In genomic region chr7:45645591-45645971, GRCm38 (mm10) we compare ENCODE assay signal across 42 mouse cellular contexts. TPM values are rescaled to one million over a fixed set of nuclear protein-coding genes. Genes with fewer than 3 reads are reported as not detected.
"Had no signal": no experiment of that assay in that cellular context is flagged by ENCODE, and none has a peak within 500 bp of the region (broad histone marks: within the 10 kb centered on the region; RNA-seq: fewer than 3 reads in every experiment).

No protein-coding gene starts in this region.

- H3K4me3 ChIP-seq: heart, embryonic 12.5 days; heart, embryonic 13.5 days; heart, embryonic 15.5 days; hindbrain, embryonic 12.5 days; layer of hippocampus, adult 2 months had no signal

- H3K9me3 ChIP-seq: heart, embryonic 12.5 days; heart, embryonic 13.5 days; heart, embryonic 15.5 days; hindbrain, embryonic 10.5 days; hindbrain, embryonic 12.5 days; hindbrain, embryonic 13.5 days; hindbrain, embryonic 15.5 days; intestine, embryonic 15.5 days; kidney, embryonic 15.5 days had no signal

- H3K4me2 ChIP-seq: heart, embryonic 12.5 days; heart, embryonic 15.5 days; kidney, embryonic 15.5 days had no signal

- DNase-seq: heart, postnatal 10 days; heart, postnatal 14 days; heart, postnatal 36 days; heart, postnatal 4 days; kidney, adult 11 months; kidney, adult 18-20 months; kidney, adult 2 months; kidney, adult 8-10 months; kidney, adult 9 months; kidney, postnatal 10 days; kidney, postnatal 14 days; kidney, postnatal 25 days; kidney, postnatal 36 days; kidney, postnatal 4 days; layer of hippocampus, adult 9-11 months; layer of hippocampus, postnatal 36 days had no signal

- H3K9ac ChIP-seq: heart, embryonic 13.5 days; heart, embryonic 15.5 days; hindbrain, embryonic 12.5 days; hindbrain, embryonic 15.5 days; intestine, embryonic 15.5 days; kidney, embryonic 15.5 days had no signal

- H3K36me3 ChIP-seq: heart, embryonic 13.5 days; heart, embryonic 15.5 days; hindbrain, embryonic 10.5 days; hindbrain, embryonic 12.5 days; hindbrain, embryonic 13.5 days; hindbrain, embryonic 15.5 days; intestine, embryonic 15.5 days; kidney, embryonic 15.5 days had no signal

- H3K27ac ChIP-seq: heart, embryonic 13.5 days; heart, embryonic 15.5 days; hindbrain, embryonic 12.5 days; hindbrain, embryonic 13.5 days; hindbrain, embryonic 14.5 days; hindbrain, embryonic 15.5 days; intestine, embryonic 15.5 days; kidney, embryonic 15.5 days; kidney, postnatal 0 days had no signal

- H3K27me3 ChIP-seq: heart, embryonic 12.5 days; heart, embryonic 13.5 days; heart, embryonic 15.5 days; hindbrain, embryonic 12.5 days; hindbrain, embryonic 13.5 days; hindbrain, embryonic 15.5 days; intestine, embryonic 15.5 days; kidney, embryonic 15.5 days had no signal

RNA-seq across cellular contexts. Expression of gene Mamstr, which starts 5.8 kb away (rescaled TPM):
- total RNA-seq: hematopoietic stem cell, adult 5-6 weeks had no signal
- polyA plus RNA-seq: inflammation-experienced regulatory T-cells, adult 6 months had no signal

RNA-seq across cellular contexts. Expression of gene Rasip1, which starts 18.3 kb away (rescaled TPM):
- total RNA-seq: hematopoietic stem cell, adult 5-6 weeks had no signal

RNA-seq across cellular contexts. Expression of gene Fut2, which starts 20.6 kb away (rescaled TPM):
- total RNA-seq: heart, postnatal 4 days; hematopoietic stem cell, adult 5-6 weeks; hindbrain, postnatal 0 days had no signal
- polyA plus RNA-seq: inflammation-experienced regulatory T-cells, adult 6 months; kidney, adult 2 months had no signal

RNA-seq across cellular contexts. Expression of gene Izumo1, which starts 24.0 kb away (rescaled TPM):
- total RNA-seq: hematopoietic stem cell, adult 5-6 weeks; layer of hippocampus, adult 18-20 months; layer of hippocampus, adult 2 months; layer of hippocampus, postnatal 10 days; layer of hippocampus, postnatal 25 days; layer of hippocampus, postnatal 36 days; left cerebral cortex, adult 8-10 months had no signal
- polyA plus RNA-seq: hindbrain, embryonic 10.5 days; hindbrain, embryonic 13.5 days; hindbrain, embryonic 14.5 days; hindbrain, embryonic 16.5 days; inflammation-experienced regulatory T-cells, adult 6 months; intestine, embryonic 15.5 days had no signal

RNA-seq across cellular contexts. Expression of gene Fut1, which starts 28.5 kb away (rescaled TPM):
- total RNA-seq: heart, postnatal 10 days; heart, postnatal 25 days; heart, postnatal 36 days; heart, postnatal 4 days; hindbrain, postnatal 0 days; layer of hippocampus, adult 2 months; layer of hippocampus, postnatal 14 days; layer of hippocampus, postnatal 25 days; layer of hippocampus, postnatal 36 days; left cerebral cortex, adult 18-20 months; left cerebral cortex, adult 2 months had no signal
- polyA plus RNA-seq: heart, embryonic 12.5 days; heart, embryonic 13.5 days; heart, postnatal 0 days; hindbrain, embryonic 10.5 days; hindbrain, embryonic 11.5 days; hindbrain, embryonic 12.5 days; hindbrain, embryonic 14.5 days; hindbrain, embryonic 15.5 days; hindbrain, embryonic 16.5 days; hindbrain, postnatal 0 days; inflammation-experienced regulatory T-cells, adult 6 months had no signal
